14 mouse cellular contexts compared by ENCODE assay signal in genomic region chr6:127495251-127495650, GRCm38 (mm10).
"Had no signal": no experiment of that assay in that cellular context is flagged by ENCODE, and none has a peak within 500 bp of the region (broad histone marks: within the 10 kb centered on the region; RNA-seq: fewer than 3 reads in every experiment).

No protein-coding gene starts in this region.

- H3K27ac ChIP-seq: kidney, postnatal 0 days; layer of hippocampus, adult 2 months; limb, embryonic 15.5 days; liver, embryonic 12.5 days; lung, embryonic 15.5 days; macrophage; neural tube, embryonic 12.5 days; stomach, postnatal 0 days had no signal

- H3K4me1 ChIP-seq: liver, embryonic 12.5 days had no signal

- H3K36me3 ChIP-seq: liver, embryonic 12.5 days had no signal

- DNase-seq: kidney, adult 9 months; kidney, postnatal 4 days; left cerebral cortex, postnatal 4 days; lung, postnatal 14 days; thymus, postnatal 4 days had no signal

- H3K4me2 ChIP-seq: limb, embryonic 15.5 days; liver, embryonic 12.5 days; lung, embryonic 15.5 days; neural tube, embryonic 12.5 days had no signal

- H3K9me3 ChIP-seq: limb, embryonic 15.5 days; liver, embryonic 12.5 days; lung, embryonic 15.5 days; megakaryocyte, embryonic 14.5 days; neural tube, embryonic 12.5 days had no signal

- H3K9ac ChIP-seq: limb, embryonic 15.5 days; liver, embryonic 12.5 days; lung, embryonic 15.5 days; neural tube, embryonic 12.5 days had no signal

- H3K27me3 ChIP-seq: limb, embryonic 15.5 days; liver, embryonic 12.5 days; lung, embryonic 15.5 days; neural tube, embryonic 12.5 days had no signal

- H3K4me3 ChIP-seq: layer of hippocampus, adult 2 months; limb, embryonic 15.5 days; liver, embryonic 12.5 days; lung, embryonic 15.5 days; megakaryocyte, embryonic 14.5 days; neural tube, embryonic 12.5 days had no signal

- ATAC-seq: liver, embryonic 12.5 days had no signal
